Mouse (Mus musculus) small intestine, adult 2 months (tissue): ENCODE measurements around the gene Lct. TPM values are rescaled to one million over a fixed set of nuclear protein-coding genes. Genes with fewer than 3 reads are reported as not detected.
A peak's percentile ranks its signal among the peaks of the same experiment; 100 is the strongest.
"Not testable (repeated sequence)": the region's sequence is repeated elsewhere in the genome, so short reads cannot be mapped to it uniquely, and the experiment has no call there.

Experiments
- H3K27ac ChIP-seq: fragments of 200-500 bp; 2 replicates; pipeline ENCODE4 v1.5.1; 2012; ENCODE audit warnings: low read depth, low read length, control low read depth, inconsistent platforms; ENCODE audit not compliant: insufficient read depth
- H3K27me3 ChIP-seq: fragments of 200-500 bp; 2 replicates; pipeline ENCODE4 v1.6.1; 2012; ENCODE audit warnings: mild to moderate bottlenecking, moderate library complexity, low read length, inconsistent platforms; ENCODE audit not compliant: control insufficient read depth, insufficient read depth
- H3K36me3 ChIP-seq: fragments of 200-500 bp; 2 replicates; pipeline ENCODE4 v1.6.1; 2012; ENCODE audit warnings: mild to moderate bottlenecking, low read length, control low read depth, inconsistent platforms; ENCODE audit not compliant: control insufficient read depth, insufficient read depth
- H3K4me1 ChIP-seq: fragments of 200-500 bp; 2 replicates; pipeline ENCODE4 v1.6.1; 2012; ENCODE audit warnings: low read length, inconsistent platforms, mixed read lengths; ENCODE audit not compliant: control insufficient read depth, insufficient read depth, insufficient read length
- H3K4me3 ChIP-seq: fragments of 200-500 bp; 2 replicates; pipeline ENCODE4 v1.5.1; 2012; ENCODE audit warnings: low read depth, mild to moderate bottlenecking, control low read depth, inconsistent platforms, low read length, moderate library complexity
- CTCF ChIP-seq: fragments of 200-500 bp; IDR thresholded peaks from 2 replicates; pipeline ENCODE4 v1.5.1; 2012; ENCODE audit warnings: low read depth, mild to moderate bottlenecking, control low read depth, inconsistent platforms, low read length, moderate library complexity, mixed read lengths; ENCODE audit not compliant: insufficient replicate concordance, insufficient read length; ENCODE audit errors: extremely low read depth
- POLR2A ChIP-seq: fragments of 200-500 bp; IDR thresholded peaks from 2 replicates; pipeline ENCODE4 v1.6.1; 2012; ENCODE audit warnings: low read depth, mild to moderate bottlenecking, control low read depth, inconsistent platforms, low read length, moderate library complexity
- WGBS: fragments of 180-500 bp; shearing (Covaris S2); methylation state at CpG from one replicate; pipeline ENCODE4 v1.1.7; 2018; 5-methylcytosine and 5-hydroxymethylcytosine counted together
- polyA plus RNA-seq: library from polyadenylated mRNA; depleted of rRNA; stranded (reverse); fragments of >200 nt; gene quantifications from 2 replicates; pipeline ENCODE4 v1.2.3, GENCODE M21; 2012

Lct gene
- polyA plus RNA-seq, 1 experiment, result 416 TPM

GRCm38 (mm10) chr1:128281753-128282152 is 46.4 kb downstream of the Lct start:
- no peak overlapping the region for H3K4me3 ChIP-seq
- H3K27me3 ChIP-seq, result no peaks in the 10 kb centered on the region
- TF ChIP-seq CTCF, result no peak
- no peak for TF ChIP-seq POLR2A
- 96% methylated on average over 3 of the region's 3 CpGs for WGBS
- H3K27ac ChIP-seq, result no peak overlapping the region
- H3K4me1 ChIP-seq, result no peaks in the 10 kb centered on the region
- peaks cover 57% of the 10 kb centered on the region for H3K36me3 ChIP-seq

GRCm38 (mm10) chr1:128278563-128278962 is 49.6 kb downstream of the Lct start:
- no peak for TF ChIP-seq POLR2A
- no peak for TF ChIP-seq CTCF
- peaks cover 53% of the 10 kb centered on the region for H3K36me3 ChIP-seq

DNA sequence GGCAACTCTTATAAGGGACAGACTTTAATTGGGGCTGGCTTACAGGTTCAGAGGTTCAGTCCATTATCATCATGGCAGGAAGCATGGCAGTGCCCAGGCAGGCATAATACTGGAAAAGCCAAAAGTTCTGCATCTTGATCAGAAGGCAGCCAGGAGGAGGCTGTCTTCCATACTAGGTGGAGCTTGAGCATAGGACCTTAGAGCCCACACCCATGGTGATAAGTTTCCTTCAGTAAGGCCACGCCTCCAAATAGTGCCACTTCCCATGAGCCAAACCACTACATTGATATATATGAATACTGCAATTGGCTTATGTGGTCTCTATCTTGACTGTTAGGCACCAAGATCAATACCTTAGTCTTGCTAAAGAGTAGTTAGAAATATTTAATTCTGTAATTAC is 52.2 kb downstream of the Lct start:
- 86% methylated on average over 1 of the region's 1 CpGs for WGBS
- H3K27ac ChIP-seq, result no peak overlapping the region
- peaks cover 62% of the 10 kb centered on the region for H3K36me3 ChIP-seq
- H3K4me1 ChIP-seq, result no peaks in the 10 kb centered on the region
- H3K4me3 ChIP-seq, result no peak overlapping the region
- TF ChIP-seq CTCF, result no peak
- no peak for TF ChIP-seq POLR2A
- no peaks in the 10 kb centered on the region for H3K27me3 ChIP-seq

More at GRCm38 (mm10) chr1:128278563-128278962, 49.6 kb downstream of the Lct start:
- Histone ChIP-seq H3K27ac (no peak overlapping the region), H3K4me3 (no peak overlapping the region), H3K27me3 (no peaks in the 10 kb centered on the region), H3K4me1 (no peaks in the 10 kb centered on the region)
- WGBS, result 79% methylated on average over 3 of the region's 3 CpGs

DNA sequence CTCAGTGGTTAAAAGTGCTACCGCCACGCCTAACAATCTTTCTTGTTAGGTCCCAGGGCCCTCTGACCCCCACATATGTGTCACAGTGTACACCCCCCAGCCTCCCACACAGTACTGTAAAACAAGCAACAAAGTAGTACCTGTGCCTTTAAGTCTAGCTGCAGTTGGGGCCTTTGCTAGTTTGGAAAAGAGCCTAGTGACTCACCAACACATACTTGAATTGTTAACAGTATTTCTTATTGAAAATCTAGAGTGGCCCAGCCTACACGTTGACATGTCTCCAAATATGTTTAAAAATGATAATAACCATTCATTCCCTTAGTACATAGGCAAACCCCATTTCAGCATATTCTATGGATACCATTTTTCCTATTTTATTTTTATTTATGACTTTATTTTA is 57.4 kb downstream of the Lct start:
- 84% methylated on average over 3 of the region's 3 CpGs for WGBS
- TF ChIP-seq CTCF (no peak), POLR2A (no peak)
- no peak overlapping the region for H3K27ac ChIP-seq
- peaks cover 71% of the 10 kb centered on the region for H3K36me3 ChIP-seq
- no peaks in the 10 kb centered on the region for H3K27me3 ChIP-seq
- no peak overlapping the region for H3K4me3 ChIP-seq
- H3K4me1 ChIP-seq, result no peaks in the 10 kb centered on the region

- H3K4me3 ChIP-seq, H3K4me1 ChIP-seq, H3K27ac ChIP-seq, H3K27me3 ChIP-seq: not testable (repeated sequence)
- H3K36me3 ChIP-seq, result peaks cover 69% of the 10 kb centered on the region
- WGBS, result 79% methylated on average over 7 of the region's 7 CpGs
Measured at GRCm38 (mm10) chr1:128267061-128267460, 61.1 kb downstream of the Lct start.

DNA sequence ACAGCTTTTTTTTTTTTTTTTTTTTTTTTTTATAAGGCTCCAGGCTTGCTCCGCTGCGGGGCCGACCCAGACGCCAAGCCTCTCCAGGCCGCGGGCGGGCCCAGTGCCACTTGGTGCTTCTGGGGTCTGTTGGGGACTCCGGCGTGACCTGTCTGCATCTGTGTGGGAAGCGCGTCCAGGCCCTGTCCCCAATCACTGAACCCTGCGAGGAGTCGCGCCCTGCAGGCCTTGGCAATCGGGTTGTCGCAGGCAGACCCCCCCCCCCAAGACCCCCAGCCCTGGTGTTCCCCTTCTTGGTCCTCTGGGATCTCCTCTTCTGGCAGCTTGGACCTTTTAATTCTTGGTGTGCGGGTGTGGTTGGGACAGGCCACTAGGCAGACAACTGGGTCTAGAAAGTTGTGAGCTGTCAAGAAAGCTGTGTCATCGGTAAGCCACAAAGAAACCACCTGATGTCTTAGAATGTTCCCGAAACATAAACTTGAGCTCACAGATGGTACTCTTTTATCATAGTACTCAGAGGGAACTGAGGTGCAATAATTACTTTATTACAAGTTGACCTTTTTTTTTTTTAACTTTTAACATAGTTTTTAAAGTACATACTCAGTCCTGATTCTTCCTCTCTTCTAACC is 83.3 kb downstream of the Lct start:
- H3K27ac ChIP-seq, result peak overlapping the region; percentile 87; the same call in 1 of the 2 replicates
- peaks cover 1% of the 10 kb centered on the region; the same call in 1 of the 2 replicates for H3K36me3 ChIP-seq
- no peaks in the 10 kb centered on the region for H3K4me1 ChIP-seq
- WGBS, result 0% methylated on average over 19 of the region's 19 CpGs
- H3K4me3 ChIP-seq, result peak overlapping the region; percentile 86
- TF ChIP-seq POLR2A, result no peak
- no peak for TF ChIP-seq CTCF
- no peaks in the 10 kb centered on the region for H3K27me3 ChIP-seq

DNA sequence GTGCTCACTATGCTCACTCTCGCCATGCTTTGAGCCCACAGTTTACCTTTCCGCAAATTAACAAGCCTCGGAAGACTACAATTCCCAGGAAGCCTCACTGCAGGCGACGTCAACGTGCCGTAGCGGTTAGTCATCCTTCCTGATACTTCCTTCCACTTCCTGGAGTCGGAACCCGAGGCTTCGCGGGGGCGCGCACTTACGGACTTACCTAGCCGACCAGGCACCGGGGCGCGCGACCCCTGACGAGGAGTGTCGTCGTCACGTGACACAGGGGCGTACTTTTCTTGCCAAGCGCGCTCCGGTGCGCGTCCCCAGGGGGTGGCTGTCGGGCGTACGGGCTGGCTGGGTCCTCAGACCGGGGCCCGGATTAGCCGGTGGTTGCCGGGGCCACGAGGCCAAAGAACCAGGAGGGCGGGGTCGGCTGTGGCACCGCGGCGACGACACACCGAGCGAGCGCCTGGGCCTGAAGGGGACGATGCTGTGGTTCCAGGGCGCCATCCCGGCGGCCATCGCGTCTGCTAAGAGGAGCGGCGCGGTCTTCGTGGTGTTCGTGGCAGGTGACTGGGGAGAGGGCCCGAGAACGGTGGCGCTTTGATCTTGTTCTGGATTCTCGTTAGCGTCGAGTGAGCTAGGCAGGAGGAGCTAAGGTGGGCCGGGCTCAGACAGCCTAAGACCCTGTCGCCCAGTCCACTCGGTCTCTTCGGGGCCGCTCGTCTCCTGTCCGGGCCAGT is 84.0 kb downstream of the Lct start:
- Histone ChIP-seq H3K4me1 (no peaks in the 10 kb centered on the region), H3K4me3 (peak overlapping the region; percentile 86), H3K36me3 (peaks cover 1% of the 10 kb centered on the region; the same call in 1 of the 2 replicates), H3K27me3 (no peaks in the 10 kb centered on the region), H3K27ac (peak overlapping the region; percentile 87)
- TF ChIP-seq CTCF, result no peak
- TF ChIP-seq POLR2A, result peak; percentile 29; the same call in 1 of the 2 replicates
- WGBS, result under 1% methylated on average over 71 of the region's 71 CpGs
